Mouse (Mus musculus): ENCODE measurements around the gene Terf2.

- TF ChIP-seq CTCF (IDR thresholded peaks at IDR 0.05; ENCODE audit: low read depth) (no peak; the same call in 1 of the 2 replicates), EP300 (IDR thresholded peaks at IDR 0.05; ENCODE audit: low read depth) (peak; percentile 86; the same call in 1 of the 2 replicates)
Observed at GRCm38 (mm10) chr8:107056076-107056972, 40.0 kb downstream of the Terf2 start, which contains the start of the genes Cog8 and Nip7.

Measured in liver, postnatal 0 days (tissue).